Mouse (Mus musculus) forebrain, embryonic 16.5 days (tissue): Measurements from ENCODE around the gene Fxyd7. TPM values are rescaled to one million over a fixed set of nuclear protein-coding genes. Genes with fewer than 3 reads are reported as not detected.
A peak's percentile ranks its signal among the peaks of the same experiment; 100 is the strongest.

Experiments
- ATAC-seq: fragments of 200-750 bp; cut with Nextera tagmentation; 2 replicates; pipeline ENCODE4 v1.8.0; 2017; ENCODE audit warnings: mild to moderate bottlenecking, moderate library complexity
- H3K27ac ChIP-seq: fragments of 300-500 bp; sonication (generic); 2 replicates; pipeline ENCODE4 v1.5.1; 2014; ENCODE audit warnings: low read length, control low read depth
- H3K27me3 ChIP-seq: fragments of 300-500 bp; sonication (generic); replicated peaks from 2 replicates; pipeline ENCODE4 v1.6.1; 2014; ENCODE audit warnings: low read length; ENCODE audit not compliant: control insufficient read depth, insufficient read depth
- H3K36me3 ChIP-seq: fragments of 300-500 bp; sonication (generic); 2 replicates; pipeline ENCODE4 v1.6.1; 2014; ENCODE audit not compliant: control insufficient read depth, insufficient read depth
- H3K4me1 ChIP-seq: fragments of 300-500 bp; sonication (generic); replicated peaks from 2 replicates; pipeline ENCODE4 v1.6.1; 2014; ENCODE audit warnings: low read length; ENCODE audit not compliant: control insufficient read depth, insufficient read depth
- H3K4me2 ChIP-seq: fragments of 300-500 bp; sonication (generic); 2 replicates; pipeline ENCODE4 v1.6.1; 2014; ENCODE audit warnings: mild to moderate bottlenecking, low read length, control low read depth
- H3K4me3 ChIP-seq: fragments of 300-500 bp; sonication (generic); replicated peaks from 2 replicates; pipeline ENCODE4 v1.5.1; 2014; ENCODE audit warnings: mild to moderate bottlenecking, low read length, control low read depth
- H3K9ac ChIP-seq: fragments of 300-500 bp; sonication (generic); replicated peaks from 2 replicates; pipeline ENCODE4 v1.6.1; 2014; ENCODE audit warnings: low read depth, low read length, control low read depth
- H3K9me3 ChIP-seq: fragments of 300-500 bp; sonication (generic); 2 replicates; pipeline ENCODE4 v1.6.1; 2016; ENCODE audit warnings: low read length; ENCODE audit not compliant: control insufficient read depth
- WGBS: fragments of 180-500 bp; shearing (Covaris S2); extraction: QIAGEN DNeasy Blood & Tissue Kit; methylation state at CpG from one replicate; pipeline ENCODE4 v1.1.7; 2014; 5-methylcytosine and 5-hydroxymethylcytosine counted together
- polyA plus RNA-seq: library from polyadenylated mRNA; unstranded; fragments of >200 nt; fragmentation: Nextera tagmentation; extraction: Ambion mirVana; gene quantifications from 2 replicates; pipeline ENCODE4 v1.2.1, GENCODE M21; 2015

Fxyd7 gene
- polyA plus RNA-seq, 1 experiment from 2014 or later: 95.0 TPM

DNA sequence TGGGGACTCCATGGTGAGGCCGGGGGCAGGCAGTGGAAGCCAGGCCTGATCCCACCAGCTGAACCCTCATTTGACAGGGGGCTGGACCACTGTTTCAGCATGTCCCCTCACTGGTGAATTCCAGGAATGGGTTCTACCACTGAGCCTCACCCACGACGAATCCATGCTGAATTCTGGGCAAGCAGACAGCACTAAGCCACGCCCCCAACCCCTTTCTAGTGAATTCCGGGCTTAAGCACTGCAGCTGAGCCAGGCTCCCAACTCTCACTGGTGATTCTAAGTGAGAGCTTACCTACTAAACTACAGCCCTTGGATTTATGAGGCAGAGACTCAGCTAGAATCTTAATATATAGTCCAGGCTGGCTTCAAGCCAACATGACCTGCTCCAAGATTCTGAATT lies 16.6 kb upstream of the Fxyd7 start:
- Histone ChIP-seq H3K9ac (no peak overlapping the region), H3K4me2 (no peak overlapping the region), H3K4me3 (no peak overlapping the region), H3K36me3 (no peaks in the 10 kb centered on the region), H3K9me3 (no peaks in the 10 kb centered on the region), H3K27ac (no peak overlapping the region), H3K27me3 (no peaks in the 10 kb centered on the region), H3K4me1 (no peaks in the 10 kb centered on the region)
- ATAC-seq: no peak
- 27% methylated on average over 5 of the region's 5 CpGs for WGBS

DNA sequence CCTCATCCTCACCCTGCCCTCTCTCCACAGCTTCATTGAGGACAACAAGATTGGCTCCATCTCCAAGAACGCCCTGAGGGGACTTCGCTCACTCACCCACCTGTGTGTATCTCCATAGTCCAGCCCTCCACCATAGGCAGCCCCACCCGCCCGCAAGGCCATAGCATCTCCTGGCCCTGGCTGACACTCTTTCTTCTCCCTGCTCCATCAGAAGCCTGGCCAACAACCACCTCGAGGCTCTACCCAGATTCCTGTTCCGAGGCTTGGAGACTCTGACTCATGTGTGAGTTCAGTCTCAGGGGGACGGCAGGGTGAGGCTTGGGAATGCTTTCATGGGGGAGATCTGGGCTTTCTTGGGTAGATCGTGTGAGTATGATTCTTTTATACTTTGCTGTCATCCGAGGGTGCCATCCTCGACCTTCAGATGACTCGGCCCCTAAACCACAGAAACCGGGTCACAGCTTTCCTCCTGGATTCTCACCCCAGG lies 11.8 kb upstream of the Fxyd7 start:
- 89% methylated on average over 12 of the region's 12 CpGs for WGBS
- no peak for ATAC-seq
- H3K27me3 ChIP-seq: no peaks in the 10 kb centered on the region
- no peak overlapping the region for H3K4me2 ChIP-seq
- H3K4me1 ChIP-seq: no peaks in the 10 kb centered on the region
- no peak overlapping the region for H3K4me3 ChIP-seq
- no peaks in the 10 kb centered on the region for H3K36me3 ChIP-seq
- no peaks in the 10 kb centered on the region for H3K9me3 ChIP-seq
- H3K9ac ChIP-seq: no peak overlapping the region
- no peak overlapping the region for H3K27ac ChIP-seq

DNA sequence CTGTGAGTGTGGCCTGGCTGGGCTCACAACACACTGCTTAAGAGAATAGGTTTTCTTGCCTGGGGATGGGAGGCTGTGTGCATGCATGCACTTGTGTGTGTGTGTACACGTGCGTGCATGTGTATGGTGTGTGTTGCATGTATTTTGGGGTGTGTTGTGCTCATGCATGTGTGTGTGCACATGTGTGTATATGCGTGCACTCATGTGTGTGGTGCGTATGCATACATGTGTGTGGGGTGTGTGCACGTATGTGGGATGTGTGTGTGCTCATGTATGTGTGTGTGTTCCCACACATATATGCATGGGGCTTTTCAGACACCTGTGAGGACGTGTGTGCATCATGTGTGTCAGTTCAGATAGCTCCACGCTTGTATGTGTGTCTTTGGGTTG lies 9.3 kb upstream of the Fxyd7 start:
- H3K4me3 ChIP-seq: no peak overlapping the region
- H3K27me3 ChIP-seq: no peaks in the 10 kb centered on the region
- 88% methylated on average over 7 of the region's 7 CpGs for WGBS
- H3K9ac ChIP-seq: no peak overlapping the region
- no peak for ATAC-seq
- H3K36me3 ChIP-seq: no peaks in the 10 kb centered on the region
- H3K9me3 ChIP-seq: no peaks in the 10 kb centered on the region
- H3K4me2 ChIP-seq: no peak overlapping the region
- H3K27ac ChIP-seq: no peak overlapping the region
- H3K4me1 ChIP-seq: no peaks in the 10 kb centered on the region

DNA sequence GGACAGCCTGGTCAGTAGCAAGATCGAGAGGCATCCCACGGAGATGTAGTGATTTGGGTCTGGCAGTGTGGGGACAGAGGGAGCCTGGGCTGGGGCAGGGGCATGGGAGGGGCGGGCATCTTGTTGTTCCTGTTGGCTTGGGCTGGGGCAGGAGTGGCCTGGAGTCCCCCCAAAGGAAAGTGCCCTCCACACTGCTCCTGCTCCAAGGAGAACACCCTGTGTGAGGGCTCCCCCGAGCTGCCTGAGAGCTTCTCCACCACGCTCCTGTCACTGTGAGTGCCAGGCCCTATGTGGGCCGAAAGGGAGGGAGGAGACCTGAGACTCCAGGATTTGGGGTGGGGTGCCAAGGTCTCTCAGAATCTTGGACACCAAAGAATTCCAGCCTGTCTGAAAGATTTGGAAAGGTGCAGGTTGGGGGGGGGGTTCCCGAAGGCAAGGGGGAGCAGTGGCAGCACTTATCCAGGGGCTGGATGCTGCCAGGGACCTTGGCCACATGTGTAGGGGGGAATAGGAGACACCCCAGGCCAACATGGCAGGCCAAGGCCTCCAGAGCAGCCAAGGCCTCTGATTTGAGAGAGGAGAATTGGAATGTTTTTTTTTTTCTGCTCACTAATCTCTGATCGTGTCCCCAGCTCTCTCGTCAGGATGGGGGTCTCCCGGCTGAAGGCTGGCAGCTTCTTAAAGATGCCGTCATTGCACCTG lies 8.8 kb upstream of the Fxyd7 start:
- no peaks in the 10 kb centered on the region for H3K36me3 ChIP-seq
- no peaks in the 10 kb centered on the region for H3K9me3 ChIP-seq
- H3K27me3 ChIP-seq: no peaks in the 10 kb centered on the region
- no peak overlapping the region for H3K4me3 ChIP-seq
- no peak overlapping the region for H3K27ac ChIP-seq
- no peak overlapping the region for H3K4me2 ChIP-seq
- WGBS: 62% methylated on average over 11 of the region's 11 CpGs
- H3K9ac ChIP-seq: no peak overlapping the region
- ATAC-seq: no peak
- H3K4me1 ChIP-seq: no peaks in the 10 kb centered on the region; the same call in 1 of the 2 replicates

DNA sequence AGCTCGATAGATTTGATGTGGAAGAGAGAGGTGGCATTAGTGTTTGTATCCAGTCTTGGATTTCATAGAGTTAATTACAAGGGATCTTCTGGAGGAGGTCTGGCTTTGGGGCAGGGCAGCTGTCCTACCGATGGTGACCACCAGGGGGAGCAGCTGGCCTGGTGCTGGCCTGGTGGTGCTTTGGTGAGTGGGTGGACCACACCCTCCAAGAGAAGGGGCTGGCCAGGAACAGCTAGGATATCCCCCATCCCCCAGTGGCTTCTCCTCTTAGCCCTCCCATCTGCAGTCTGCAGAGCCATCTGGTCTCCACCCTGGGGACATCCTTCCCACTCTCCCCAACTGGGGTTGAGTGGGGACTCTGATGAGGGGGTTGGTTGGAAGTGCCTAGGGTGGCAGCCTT lies 7.8 kb upstream of the Fxyd7 start, which contains the start of gene Lgi4:
TSS of gene Lgi4 (plus strand) at position 235 of the 400 bp plus-strand sequence.
- no peaks in the 10 kb centered on the region for H3K9me3 ChIP-seq
- H3K27ac ChIP-seq: no peak within 1 kb of the TSS
- no peaks in the 10 kb centered on the region for H3K36me3 ChIP-seq
- peak; percentile 55 for ATAC-seq
- H3K4me2 ChIP-seq: no peak within 1 kb of the TSS
- 7% methylated on average over 2 of the region's 2 CpGs for WGBS
- no peak within 1 kb of the TSS for H3K9ac ChIP-seq
- H3K4me3 ChIP-seq: no peak within 1 kb of the TSS
- H3K27me3 ChIP-seq: peaks cover 1% of the 10 kb centered on the region; the same call in 1 of the 2 replicates
- H3K4me1 ChIP-seq: no peaks in the 10 kb centered on the region; the same call in 1 of the 2 replicates

DNA sequence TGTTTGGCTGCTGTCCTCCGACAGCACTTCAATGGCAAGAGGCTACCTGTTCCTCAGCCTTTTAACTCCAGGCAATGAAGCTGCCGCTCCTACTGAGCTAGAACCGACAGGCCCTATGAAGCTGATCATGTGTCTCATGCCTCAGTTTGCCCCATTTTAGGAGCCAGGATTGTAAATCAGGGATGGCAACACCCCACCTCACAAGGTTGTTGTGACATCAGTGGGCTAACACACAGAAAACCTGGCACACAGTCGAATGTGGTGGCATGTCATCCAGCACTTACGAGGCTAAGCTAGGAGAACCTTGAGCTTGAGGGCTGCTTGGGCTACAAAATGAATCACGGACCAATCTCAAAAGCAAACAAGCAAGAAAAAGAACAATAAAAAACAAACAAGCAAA lies 6.9 kb upstream of the Fxyd7 start:
- WGBS: 86% methylated on average over 6 of the region's 6 CpGs
- no peaks in the 10 kb centered on the region; the same call in 1 of the 2 replicates for H3K4me1 ChIP-seq
- ATAC-seq: no peak

DNA sequence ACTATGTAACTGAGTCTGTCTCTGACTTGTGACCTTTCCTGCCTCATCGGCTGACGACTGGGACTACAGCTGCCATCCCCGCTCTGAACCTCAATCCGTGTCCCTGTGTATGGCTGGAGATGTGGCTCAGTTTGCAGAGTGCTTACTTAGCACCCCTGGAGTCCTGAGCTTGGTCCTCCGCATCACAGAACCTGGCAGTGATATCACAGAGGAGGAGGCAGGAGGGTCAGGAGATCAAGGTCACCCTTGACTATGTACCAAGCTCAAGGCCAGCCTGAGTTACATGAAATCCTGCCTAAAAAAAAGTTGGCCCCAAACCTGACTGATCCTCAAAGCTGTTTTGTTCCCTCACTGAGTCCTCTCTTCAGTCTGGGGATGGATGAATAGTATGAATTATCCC lies 6.5 kb upstream of the Fxyd7 start:
- Histone ChIP-seq H3K4me2 (no peak overlapping the region), H3K36me3 (no peaks in the 10 kb centered on the region), H3K4me3 (no peak overlapping the region), H3K9ac (no peak overlapping the region), H3K27ac (no peak overlapping the region), H3K9me3 (no peaks in the 10 kb centered on the region), H3K4me1 (peaks cover 2% of the 10 kb centered on the region), H3K27me3 (peaks cover 8% of the 10 kb centered on the region)
- ATAC-seq: no peak
- WGBS: 78% methylated on average over 5 of the region's 5 CpGs

More for the DNA sequence above, 6.9 kb upstream of the Fxyd7 start:
- Histone ChIP-seq H3K27me3 (peaks cover 5% of the 10 kb centered on the region; the same call in 1 of the 2 replicates), H3K27ac (no peak overlapping the region), H3K4me3 (no peak overlapping the region), H3K4me2 (no peak overlapping the region), H3K9me3 (no peaks in the 10 kb centered on the region), H3K36me3 (no peaks in the 10 kb centered on the region), H3K9ac (no peak overlapping the region)

DNA sequence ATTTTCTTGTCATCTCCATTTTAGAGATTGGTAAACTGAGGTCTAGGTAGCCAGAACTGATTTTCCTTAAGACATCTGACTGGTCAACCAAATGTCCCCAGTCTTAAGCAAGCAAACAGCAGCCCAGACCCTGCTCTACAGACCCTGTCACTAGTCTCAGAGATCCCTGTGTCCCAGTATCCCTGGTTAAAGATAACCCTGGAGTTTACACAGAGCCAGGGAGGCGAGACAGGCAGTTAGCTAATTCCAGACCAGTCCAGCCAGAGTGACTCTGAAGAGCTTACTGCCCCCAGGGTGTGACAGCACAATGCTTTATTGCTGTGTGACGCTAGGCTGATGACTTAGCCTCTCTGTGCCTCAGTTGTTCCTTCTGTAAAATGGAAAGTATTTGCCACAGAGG lies 5.8 kb upstream of the Fxyd7 start, which contains the start of gene Fxyd1:
TSS of gene Fxyd1 (minus strand) at position 129 of the 400 bp plus-strand sequence.
- no peak for ATAC-seq
- H3K9ac ChIP-seq: no peak within 1 kb of the TSS
- WGBS: 69% methylated on average over 2 of the region's 2 CpGs

DNA sequence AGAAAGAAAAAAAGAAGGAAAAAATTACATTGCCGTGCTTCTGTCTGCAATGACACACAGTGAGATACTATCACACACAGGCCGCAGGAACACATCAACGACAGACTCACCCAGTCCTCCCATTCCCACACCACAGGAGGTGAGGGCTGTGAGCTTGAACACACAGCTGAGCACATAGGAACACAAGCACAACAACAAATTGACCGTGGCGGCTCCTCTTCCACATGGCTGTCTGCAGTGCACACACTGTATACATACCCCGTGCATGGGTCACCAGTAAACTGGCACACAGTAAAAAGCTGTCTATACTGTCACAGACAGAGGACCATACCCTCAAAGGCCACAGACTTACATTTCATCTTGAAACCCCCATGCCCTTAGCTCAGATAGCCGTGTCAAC lies 5.2 kb upstream of the Fxyd7 start:
- H3K4me1 ChIP-seq: peaks cover 15% of the 10 kb centered on the region
- ATAC-seq: no peak
- no peak overlapping the region for H3K9ac ChIP-seq
- peaks cover 21% of the 10 kb centered on the region for H3K27me3 ChIP-seq
- H3K4me2 ChIP-seq: no peak overlapping the region
- no peak overlapping the region for H3K27ac ChIP-seq
- no peaks in the 10 kb centered on the region for H3K9me3 ChIP-seq
- H3K4me3 ChIP-seq: no peak overlapping the region
- 81% methylated on average over 7 of the region's 7 CpGs for WGBS
- no peaks in the 10 kb centered on the region for H3K36me3 ChIP-seq

More for the DNA sequence above, 5.8 kb upstream of the Fxyd7 start, which contains the start of gene Fxyd1:
- H3K27me3 ChIP-seq: peaks cover 14% of the 10 kb centered on the region
- H3K27ac ChIP-seq: no peak within 1 kb of the TSS
- no peaks in the 10 kb centered on the region for H3K36me3 ChIP-seq
- peaks cover 9% of the 10 kb centered on the region for H3K4me1 ChIP-seq
- H3K4me2 ChIP-seq: no peak within 1 kb of the TSS
- H3K9me3 ChIP-seq: no peaks in the 10 kb centered on the region
- no peak within 1 kb of the TSS for H3K4me3 ChIP-seq
